Mouse (Mus musculus): ENCODE measurements at regions not wholly inside any gene's neighbourhood (a gene's known extent, or its start where the extent isn't known, plus 50 kb on each side); places are given as distances from the start of the nearest gene placed in this dataset.

DNA sequence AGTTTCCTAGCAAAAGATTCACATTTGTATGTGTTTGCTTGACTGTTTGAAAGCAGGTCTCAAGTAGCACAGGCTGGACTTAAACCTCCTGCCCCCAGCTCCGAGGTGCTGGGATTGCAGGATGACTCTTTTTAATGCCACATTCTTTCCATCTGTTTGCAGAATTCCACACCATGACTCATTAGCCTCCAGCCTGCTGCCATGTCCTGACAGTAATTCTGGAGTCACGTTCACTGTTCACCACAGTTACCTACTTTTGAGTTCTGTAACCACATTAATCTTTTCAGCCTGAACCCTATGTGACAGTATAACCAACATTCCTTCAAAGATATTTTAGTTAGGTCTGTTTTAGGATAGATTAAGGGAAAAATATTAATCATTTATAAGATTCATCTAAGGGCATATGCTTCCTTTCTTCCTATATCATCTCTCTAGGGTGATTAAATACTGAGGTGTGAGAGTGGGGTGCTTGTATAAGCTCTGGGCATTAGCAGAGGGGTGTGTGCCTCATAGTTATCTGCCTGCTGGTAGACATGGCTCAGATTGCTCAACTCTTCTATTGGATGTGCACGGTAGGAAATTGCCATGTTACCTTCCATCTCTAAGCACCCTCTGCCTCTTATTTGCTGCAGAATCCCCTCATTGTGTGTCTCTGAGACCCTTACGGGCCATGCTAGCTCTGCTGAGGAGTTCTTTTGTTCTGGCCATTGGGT is 105.3 kb upstream of the Kitl start:
- TF ChIP-seq POLR2A (IDR thresholded peaks at IDR 0.05; ENCODE audit: borderline replicate concordance, control insufficient read depth, low read depth, low read length) = no peak
- no peak for TF ChIP-seq CTCF (IDR thresholded peaks at IDR 0.05; ENCODE audit: control insufficient read depth, insufficient read depth, low read length)
